Mouse (Mus musculus): ENCODE measurements around the gene Sox5. TPM values are rescaled to one million over a fixed set of nuclear protein-coding genes. Genes with fewer than 3 reads are reported as not detected.

Gene Sox5
- total RNA-seq, 2 experiments from 2014 or later, result 0.89 to 0.99 TPM

GRCm38 (mm10) chr6:144621089-144621769 lies 160.5 kb downstream of the Sox5 start:
- no peak for TF ChIP-seq CTCF (IDR thresholded peaks at IDR 0.05)
- Histone ChIP-seq H3K27ac (no peak overlapping the region), H3K4me3 (no peak overlapping the region)
- intact Hi-C loops (cut with DNase I), result no loop called here
- DNase-seq, result no peak

GRCm38 (mm10) chr6:144611383-144611791 lies 170.4 kb downstream of the Sox5 start:
- Histone ChIP-seq H3K27ac (no peak overlapping the region), H3K4me3 (no peak overlapping the region)
- intact Hi-C loops (cut with DNase I), result no loop called here
- no peak for DNase-seq
- no peak for TF ChIP-seq CTCF (IDR thresholded peaks at IDR 0.05)

- DNase-seq, result no peak
- TF ChIP-seq CTCF (IDR thresholded peaks at IDR 0.05), result no peak
- Histone ChIP-seq H3K4me3 (no peak overlapping the region), H3K27ac (no peak overlapping the region)
- intact Hi-C loops (cut with DNase I), result no loop called here
Measured at GRCm38 (mm10) chr6:144610878-144611277, 170.9 kb downstream of the Sox5 start.

GRCm38 (mm10) chr6:144602883-144603282 lies 178.9 kb downstream of the Sox5 start:
- Histone ChIP-seq H3K4me3 (no peak overlapping the region), H3K27ac (no peak overlapping the region)
- no peak for TF ChIP-seq CTCF (IDR thresholded peaks at IDR 0.05)
- no peak for DNase-seq
- intact Hi-C loops (cut with DNase I), result no loop called here

- TF ChIP-seq CTCF (IDR thresholded peaks at IDR 0.05), result no peak
- Histone ChIP-seq H3K27ac (no peak overlapping the region), H3K4me3 (no peak overlapping the region)
- intact Hi-C loops (cut with DNase I), result no loop called here
- DNase-seq, result no peak
Measured at GRCm38 (mm10) chr6:144600351-144600750, 181.4 kb downstream of the Sox5 start.

GRCm38 (mm10) chr6:144598324-144598973 lies 183.3 kb downstream of the Sox5 start:
- no peak for TF ChIP-seq CTCF (IDR thresholded peaks at IDR 0.05)
- no peak overlapping the region for H3K4me3 ChIP-seq
- no peak overlapping the region for H3K27ac ChIP-seq
- intact Hi-C loops (cut with DNase I), result no loop called here
- no peak for DNase-seq

GRCm38 (mm10) chr6:144596536-144597210 lies 185.1 kb downstream of the Sox5 start:
- no peak for TF ChIP-seq CTCF (IDR thresholded peaks at IDR 0.05)
- no peak overlapping the region for H3K27ac ChIP-seq
- intact Hi-C loops (cut with DNase I), result no loop called here
- DNase-seq, result no peak
- no peak overlapping the region for H3K4me3 ChIP-seq

GRCm38 (mm10) chr6:144584854-144585253 lies 196.9 kb downstream of the Sox5 start:
- no peak for DNase-seq
- Histone ChIP-seq H3K27ac (no peak overlapping the region), H3K4me3 (no peak overlapping the region)
- no peak for TF ChIP-seq CTCF (IDR thresholded peaks at IDR 0.05)
- intact Hi-C loops (cut with DNase I), result no loop called here

GRCm38 (mm10) chr6:144584074-144584840 lies 197.5 kb downstream of the Sox5 start:
- no peak overlapping the region for H3K27ac ChIP-seq
- TF ChIP-seq CTCF (IDR thresholded peaks at IDR 0.05), result no peak
- no peak overlapping the region for H3K4me3 ChIP-seq
- no peak for DNase-seq
- intact Hi-C loops (cut with DNase I), result no loop called here

GRCm38 (mm10) chr6:144579301-144579700 lies 202.5 kb downstream of the Sox5 start:
- Histone ChIP-seq H3K27ac (no peak overlapping the region), H3K4me3 (no peak overlapping the region)
- DNase-seq, result no peak
- no peak for TF ChIP-seq CTCF (IDR thresholded peaks at IDR 0.05)
- intact Hi-C loops (cut with DNase I), result no loop called here

- no peak for DNase-seq
- no peak for TF ChIP-seq CTCF (IDR thresholded peaks at IDR 0.05)
- intact Hi-C loops (cut with DNase I), result no loop called here
- Histone ChIP-seq H3K4me3 (no peak overlapping the region), H3K27ac (no peak overlapping the region)
Measured at GRCm38 (mm10) chr6:144570850-144571249, 210.9 kb downstream of the Sox5 start.

- DNase-seq, result no peak
- no peak for TF ChIP-seq CTCF (IDR thresholded peaks at IDR 0.05)
- intact Hi-C loops (cut with DNase I), result no loop called here
- no peak overlapping the region for H3K4me3 ChIP-seq
- no peak overlapping the region for H3K27ac ChIP-seq
Measured at GRCm38 (mm10) chr6:144565827-144566226, 215.9 kb downstream of the Sox5 start.

GRCm38 (mm10) chr6:144561718-144562117 lies 220.1 kb downstream of the Sox5 start:
- TF ChIP-seq CTCF (IDR thresholded peaks at IDR 0.05), result no peak
- Histone ChIP-seq H3K4me3 (no peak overlapping the region), H3K27ac (no peak overlapping the region)
- no peak for DNase-seq
- intact Hi-C loops (cut with DNase I), result no loop called here
